Mouse (Mus musculus) gastrocnemius, postnatal 10 days (tissue): ENCODE results near the gene Fbxo9. TPM values are rescaled to one million over a fixed set of nuclear protein-coding genes. Genes with fewer than 3 reads are reported as not detected.
"Not testable (repeated sequence)": the region's sequence is repeated elsewhere in the genome, so short reads cannot be mapped to it uniquely, and the experiment has no call there.

Experiments
- DNase-seq: peaks from one replicate; pipeline ENCODE4 v3.0.0; 2021; ENCODE audit warnings: mixed read lengths
- long read RNA-seq, 2 experiments: library from polyadenylated mRNA; stranded (forward); transcript quantifications; one replicate each; pipeline ENCODE4 v2.0.0; 2021
- total RNA-seq, 2 experiments: library from RNA; stranded (reverse); gene quantifications; 2 replicates each; pipeline ENCODE4 v1.2.3; 2021

Gene Fbxo9
- 10 to 100 TPM; 54.2 to 55.2 TPM for total RNA-seq
- long read RNA-seq, experiment 1, transcript Fbxo9-202 (13 exons, 2,155 nt) = major isoform, 109 of 129 reads
- long read RNA-seq, experiment 1, partial matches to known transcripts = 3 of 129 reads
- long read RNA-seq, experiment 1, other reads (novel, unspliced or antisense) = 12 of 129 reads
- long read RNA-seq, experiment 2, transcript Fbxo9-202 (13 exons, 2,155 nt) = major isoform, 104 of 120 reads
- long read RNA-seq, experiment 2, transcript Fbxo9-201 (13 exons, 1,850 nt) = minor isoform, 6 of 120 reads
- long read RNA-seq, experiment 2, partial matches to known transcripts = 2 of 120 reads
- long read RNA-seq, experiment 2, other reads (novel, unspliced or antisense) = 8 of 120 reads

- DNase-seq = peak; percentile 69
Measured at GRCm38 (mm10) chr9:78108796-78109239, at the start of gene Fbxo9, which contains the start of gene Ick. TSS of gene Fbxo9 (minus strand) at chr9:78109065. TSS of gene Ick (plus strand) at chr9:78109192.

DNA sequence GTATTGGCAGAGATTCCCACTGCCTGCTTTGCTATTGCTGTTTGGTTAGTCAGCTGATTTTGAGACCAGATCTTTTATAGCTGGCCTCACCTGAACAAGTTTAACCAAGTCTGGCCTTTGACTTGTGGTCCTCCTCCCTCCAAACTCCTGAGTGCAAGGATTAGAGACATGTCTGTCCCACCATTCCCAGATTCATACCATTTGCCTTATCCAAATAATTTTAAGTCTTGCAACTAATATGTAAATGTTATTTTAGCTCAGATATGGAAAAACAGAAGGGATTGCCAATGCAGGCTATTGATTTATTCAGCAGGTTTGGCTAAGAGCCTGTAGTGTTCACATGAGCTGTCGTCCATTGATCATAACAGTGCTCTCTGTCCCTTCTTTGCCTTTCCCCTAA, 48.4 kb upstream of the Fbxo9 start:
- DNase-seq = no peak

GRCm38 (mm10) chr9:78154211-78154977, 45.5 kb upstream of the Fbxo9 start:
- no peak for DNase-seq

DNA sequence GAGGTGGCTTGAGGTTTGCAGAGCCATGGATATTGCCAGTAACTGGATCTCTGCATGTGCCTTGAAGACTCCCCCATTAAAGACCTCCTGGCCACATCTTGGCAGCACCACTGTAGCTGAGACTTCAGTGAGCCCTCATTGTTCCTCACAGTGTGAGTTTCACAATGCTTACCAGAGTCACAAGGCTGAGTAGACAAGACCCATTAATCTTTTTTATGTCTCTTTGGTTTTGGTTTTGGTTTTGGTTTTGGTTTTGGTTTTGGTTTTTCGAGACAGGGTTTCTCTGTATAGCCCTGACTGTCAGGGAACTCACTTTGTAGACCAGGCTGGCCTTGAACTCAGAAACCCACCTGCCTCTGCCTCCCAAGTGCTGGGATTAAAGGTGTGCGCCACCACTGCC, 40.9 kb upstream of the Fbxo9 start:
- not testable (repeated sequence) for DNase-seq

DNA sequence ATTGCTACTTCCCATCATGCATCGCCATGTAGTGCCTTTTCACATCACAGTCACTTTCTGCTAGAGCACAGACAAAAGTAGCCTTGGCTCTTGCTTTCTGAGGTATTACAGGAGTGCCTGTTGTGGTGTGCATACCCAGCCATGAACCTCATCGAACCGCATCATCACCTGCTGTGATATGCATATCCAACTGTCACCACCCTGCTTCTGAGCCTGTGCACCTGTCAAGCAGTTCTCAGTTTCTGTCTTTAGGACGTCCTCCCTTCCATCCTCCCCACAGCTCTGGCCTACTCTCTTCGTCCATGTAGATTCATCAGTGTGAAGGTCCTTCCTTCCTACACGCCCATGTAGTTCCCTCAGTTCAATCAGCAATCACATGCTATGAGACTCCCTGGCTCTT, 39.3 kb upstream of the Fbxo9 start:
- no peak for DNase-seq

- no peak for DNase-seq
Measured at GRCm38 (mm10) chr9:78146627-78147026, 37.8 kb upstream of the Fbxo9 start.

DNA sequence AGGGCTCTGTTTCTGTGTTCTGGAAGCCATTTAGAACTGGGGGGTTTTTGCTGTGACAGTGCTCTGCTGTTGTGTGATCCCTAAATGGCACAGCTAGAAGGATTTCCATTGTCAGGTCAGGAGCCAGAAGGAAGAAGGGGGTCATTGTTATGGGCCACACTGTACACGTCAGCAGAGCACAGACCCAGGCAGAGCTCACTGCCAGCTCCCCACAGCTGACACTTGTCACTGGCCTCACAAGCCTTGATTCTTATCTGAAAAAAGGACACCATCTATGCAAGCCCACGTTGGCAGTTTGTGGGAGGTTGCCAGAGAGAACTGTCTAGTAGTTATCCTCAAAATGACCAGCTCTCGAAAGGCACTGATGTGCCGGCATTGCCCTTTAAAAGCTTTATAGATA, 37.2 kb upstream of the Fbxo9 start:
- no peak for DNase-seq

DNA sequence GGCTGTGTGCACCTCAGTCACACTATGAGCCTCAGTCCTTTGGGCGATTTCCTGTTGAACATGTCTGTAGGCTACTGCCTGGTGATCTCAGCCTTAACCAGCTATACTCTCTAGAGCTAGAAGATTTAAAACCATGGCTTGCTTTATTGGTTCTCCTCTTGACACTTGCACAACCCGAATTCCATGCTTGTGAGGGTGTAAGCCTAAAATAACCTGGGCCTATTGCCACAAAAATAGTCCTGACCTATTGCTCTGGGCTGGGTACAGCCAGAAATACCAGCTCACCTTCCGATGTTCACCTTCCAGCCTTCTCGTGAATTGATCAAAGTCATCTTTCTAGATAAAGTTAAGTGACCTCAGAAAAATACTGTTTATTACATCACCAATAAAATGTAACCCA, 30.6 kb upstream of the Fbxo9 start:
- DNase-seq = no peak

DNA sequence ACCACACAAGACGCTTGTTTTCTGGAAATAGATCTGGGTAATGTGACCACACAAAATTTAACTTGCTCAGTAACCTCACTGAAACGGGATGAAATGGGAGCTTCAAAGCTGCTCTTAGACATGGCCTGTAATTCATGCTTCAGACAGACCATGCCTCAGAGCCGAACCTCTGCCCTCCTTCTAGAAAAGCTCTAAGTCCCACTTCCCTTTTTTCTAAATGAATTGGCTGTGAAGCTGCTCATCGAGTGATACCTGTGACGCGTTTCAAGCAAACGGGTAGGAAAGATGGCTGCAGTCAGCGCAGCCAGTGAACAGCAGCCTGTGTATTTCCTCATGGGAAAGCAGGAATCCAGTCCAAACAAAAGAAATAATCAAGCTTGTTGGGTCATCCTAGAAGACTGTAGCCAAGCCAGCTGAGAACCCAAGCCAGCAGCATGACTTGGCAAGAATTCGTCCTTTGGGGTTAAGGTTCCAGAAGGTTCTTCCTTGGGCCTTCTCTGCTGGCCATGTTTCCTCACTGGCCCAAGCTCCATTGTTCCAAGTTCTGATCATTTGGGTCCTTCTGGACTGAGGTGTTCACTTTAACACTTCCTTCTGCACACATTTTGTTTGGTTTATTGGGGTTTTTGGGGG, 29.3 kb upstream of the Fbxo9 start:
- no peak for DNase-seq

DNA sequence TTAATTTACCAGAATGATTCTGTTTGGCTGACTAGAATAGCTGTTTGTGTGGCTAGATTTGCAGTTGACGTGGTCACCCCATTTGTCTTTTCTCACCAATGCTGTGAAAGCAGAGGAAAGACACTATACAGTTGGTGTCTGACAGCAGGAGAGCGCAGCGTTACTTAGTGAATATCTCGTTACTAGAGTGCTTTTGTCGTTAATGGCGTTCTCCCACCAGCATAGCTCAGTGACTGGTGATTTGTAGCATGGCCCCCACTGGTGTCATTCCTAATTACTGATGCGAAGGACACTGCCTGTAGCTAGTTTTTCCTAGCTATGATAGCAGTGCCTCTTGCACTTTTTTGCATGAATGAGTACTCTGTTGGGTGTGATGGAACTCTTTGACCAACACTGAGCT, 26.8 kb upstream of the Fbxo9 start:
- DNase-seq = no peak

- no peak for DNase-seq
Measured at GRCm38 (mm10) chr9:78126643-78127042, 17.8 kb upstream of the Fbxo9 start.

GRCm38 (mm10) chr9:78126007-78126406, 17.1 kb upstream of the Fbxo9 start:
- no peak for DNase-seq

- no peak for DNase-seq
Measured at GRCm38 (mm10) chr9:78124297-78124696, 15.4 kb upstream of the Fbxo9 start.

DNA sequence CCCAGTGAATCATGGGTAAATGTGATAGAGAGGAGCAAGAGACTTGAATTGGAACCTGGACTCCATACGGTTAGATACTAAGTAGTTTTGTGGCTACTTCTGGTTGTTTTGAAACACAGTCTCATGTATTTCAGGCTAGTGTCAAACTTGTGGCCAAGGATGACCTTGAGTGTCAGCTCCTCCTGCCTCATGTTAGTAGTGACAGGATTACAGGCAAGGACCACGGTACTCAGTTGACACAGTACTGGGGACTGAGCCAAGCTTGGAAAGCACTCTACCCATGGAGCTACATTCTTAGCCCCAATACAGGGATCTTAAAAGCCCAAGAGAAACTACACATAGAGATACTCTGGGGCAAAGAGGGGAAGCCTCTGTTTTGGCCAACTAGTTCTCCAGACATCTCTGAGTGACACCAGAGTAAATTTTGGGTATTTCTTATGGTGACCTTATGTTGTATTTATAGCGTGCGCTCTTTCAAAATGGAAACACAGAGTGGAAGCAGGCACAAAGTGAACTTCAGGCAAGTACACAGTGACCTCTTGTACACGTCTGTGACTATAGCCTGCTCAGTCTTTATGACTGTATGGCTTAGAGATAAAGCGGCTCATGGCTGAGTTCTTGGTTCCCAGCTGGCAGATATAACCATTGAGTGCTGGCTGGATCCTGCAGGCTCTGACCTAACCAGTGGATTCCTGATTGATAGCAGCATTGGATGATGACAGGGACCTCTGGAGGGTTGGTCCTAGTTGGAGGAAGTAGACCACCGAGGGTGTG, 14.3 kb upstream of the Fbxo9 start:
- no peak for DNase-seq

GRCm38 (mm10) chr9:78121985-78122384, 13.1 kb upstream of the Fbxo9 start:
- no peak for DNase-seq

DNA sequence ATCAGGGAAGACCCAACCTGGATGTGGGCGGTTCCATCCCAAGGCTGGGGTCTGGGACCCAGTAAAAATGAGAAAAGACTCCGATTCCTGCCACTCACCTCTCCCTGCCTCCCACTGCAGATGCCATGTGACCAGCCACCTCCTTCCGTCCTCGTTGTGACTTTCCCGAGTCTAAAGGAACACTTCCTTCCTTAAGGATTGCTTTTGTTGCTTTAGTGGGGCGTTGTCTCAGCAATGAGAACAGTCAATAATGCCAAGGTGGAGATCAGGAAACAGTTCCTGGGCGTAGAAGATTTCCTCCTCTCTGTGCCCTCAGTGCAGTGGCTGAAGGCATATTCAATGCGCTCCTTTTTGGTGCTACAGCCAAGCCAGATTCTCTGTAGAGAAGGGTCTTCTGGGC, 12.5 kb upstream of the Fbxo9 start:
- no peak for DNase-seq

- no peak for DNase-seq
Measured at GRCm38 (mm10) chr9:78117690-78118089, 8.8 kb upstream of the Fbxo9 start.

DNA sequence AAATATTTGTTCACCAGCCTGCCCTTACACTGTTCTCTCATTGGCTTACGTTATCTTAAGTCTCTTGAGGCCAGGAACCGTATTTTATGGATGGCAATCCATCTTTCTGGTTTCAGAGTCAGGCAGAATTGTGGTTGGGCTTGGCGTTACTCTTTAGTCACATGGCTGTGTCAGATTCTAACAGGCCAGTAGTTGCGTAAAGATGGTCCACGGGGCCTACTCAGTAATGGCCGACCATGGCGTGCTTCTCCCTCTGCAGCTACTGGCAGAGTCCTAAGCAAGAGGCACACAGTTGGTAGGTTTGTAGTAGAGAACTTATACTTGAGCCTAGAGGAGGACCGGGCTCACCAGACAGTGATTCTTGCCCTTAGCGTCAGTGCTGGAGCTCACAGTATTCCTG, 6.9 kb upstream of the Fbxo9 start:
- peak; percentile 29 for DNase-seq

- DNase-seq = no peak
Measured at GRCm38 (mm10) chr9:78113538-78113885, 4.6 kb upstream of the Fbxo9 start.

DNA sequence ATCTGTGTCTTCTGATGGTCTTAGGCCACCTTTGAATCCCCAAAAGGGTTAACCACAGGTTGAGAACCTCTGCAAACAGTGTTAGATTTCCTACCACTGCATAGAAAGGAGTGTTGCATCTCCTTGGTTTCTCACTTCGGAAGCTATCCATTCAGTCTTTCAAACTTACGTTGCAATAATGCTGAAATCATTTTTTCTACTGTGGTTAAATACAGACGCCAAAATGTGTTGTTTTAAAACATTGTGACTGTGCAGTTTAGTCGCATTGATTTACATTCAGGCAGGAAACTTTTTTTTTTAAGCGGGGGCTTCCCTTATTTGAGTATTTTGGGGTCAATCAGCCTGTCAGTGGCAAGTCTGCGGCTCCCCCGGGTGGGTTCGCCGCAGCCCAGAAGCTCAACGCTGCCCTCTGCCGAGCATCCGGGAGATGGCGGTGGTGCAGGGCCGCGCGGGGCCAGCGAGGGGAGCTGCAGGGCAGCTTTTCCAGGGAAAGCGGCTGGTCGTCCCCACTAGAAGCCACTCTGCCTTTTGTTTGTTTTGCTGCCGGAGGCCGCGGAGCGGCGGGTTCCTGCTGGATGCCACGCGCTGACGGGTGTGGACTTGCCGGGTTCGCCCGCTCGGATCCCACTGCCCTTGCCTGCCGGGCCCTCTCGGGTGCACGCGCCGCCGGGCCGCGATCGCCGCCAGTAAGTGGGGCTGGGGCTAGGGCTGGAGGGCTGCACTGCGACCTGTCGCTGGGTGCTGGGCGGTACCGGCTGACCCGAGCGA, 4.1 kb upstream of the Fbxo9 start:
- peak; percentile 93 for DNase-seq

DNA sequence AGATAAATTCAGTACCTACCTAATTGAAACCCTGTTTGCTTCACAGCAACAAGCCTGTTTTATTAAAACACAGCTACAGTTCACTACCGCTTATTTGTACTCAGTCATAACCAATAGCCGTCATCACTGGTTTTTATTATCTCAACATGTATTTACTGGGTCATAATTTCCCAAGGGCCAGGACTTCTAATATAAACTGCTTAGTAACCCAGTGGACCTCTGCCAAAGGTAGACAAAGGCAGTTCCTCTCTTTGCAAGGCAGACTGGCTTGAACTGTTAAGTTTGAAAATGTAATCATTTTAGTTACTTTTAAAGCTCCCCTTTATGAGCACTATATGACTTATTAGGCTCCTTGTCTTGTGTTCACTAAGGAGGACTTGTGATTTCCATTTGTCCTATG, 2.6 kb upstream of the Fbxo9 start:
- no peak for DNase-seq

- DNase-seq = no peak
Measured at GRCm38 (mm10) chr9:78109656-78110055, 791 bp upstream of the Fbxo9 start.
